Mouse (Mus musculus): ENCODE measurements around the gene Commd7.

Commd7 gene

DNA sequence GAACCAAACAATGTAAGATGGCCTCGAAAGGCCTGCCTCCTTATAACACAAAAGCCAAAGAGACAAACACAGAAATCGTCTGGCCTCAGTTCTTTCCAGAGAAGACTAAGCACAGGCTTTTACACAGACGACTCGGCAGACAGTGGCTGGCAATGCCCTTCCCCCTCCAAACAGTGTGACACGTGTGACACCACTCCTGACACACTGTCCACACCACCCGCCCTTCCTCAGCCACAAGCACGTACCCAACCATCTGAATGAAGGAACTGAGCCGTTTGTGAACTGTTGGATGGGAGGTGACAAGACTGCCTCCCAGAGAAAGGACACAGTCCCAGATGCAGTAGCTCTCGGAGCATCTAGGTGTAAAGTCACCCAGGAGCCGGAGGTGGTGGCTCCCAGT is 13.7 kb downstream of the Commd7 start:
- DNase-seq = no peak

DNA sequence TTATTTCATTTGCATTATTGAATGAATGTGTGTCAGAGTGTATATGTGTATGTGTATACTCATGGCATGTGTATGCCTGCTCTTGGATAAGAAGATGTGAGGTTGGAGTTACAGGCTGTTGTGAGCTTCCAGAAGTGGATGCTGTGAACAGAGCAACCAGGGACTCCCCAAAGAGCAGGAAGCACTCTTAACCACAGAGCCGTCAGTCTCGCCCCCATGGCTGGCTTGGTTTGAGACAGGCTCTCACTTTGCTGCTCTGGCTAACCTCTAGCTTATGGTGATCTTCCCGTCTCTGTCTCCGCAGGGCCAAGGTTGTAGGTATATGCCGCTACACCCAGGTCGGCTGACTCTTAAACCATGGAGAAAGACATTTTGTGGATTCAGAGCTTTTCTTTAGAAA is 14.1 kb downstream of the Commd7 start:
- DNase-seq = no peak

DNA sequence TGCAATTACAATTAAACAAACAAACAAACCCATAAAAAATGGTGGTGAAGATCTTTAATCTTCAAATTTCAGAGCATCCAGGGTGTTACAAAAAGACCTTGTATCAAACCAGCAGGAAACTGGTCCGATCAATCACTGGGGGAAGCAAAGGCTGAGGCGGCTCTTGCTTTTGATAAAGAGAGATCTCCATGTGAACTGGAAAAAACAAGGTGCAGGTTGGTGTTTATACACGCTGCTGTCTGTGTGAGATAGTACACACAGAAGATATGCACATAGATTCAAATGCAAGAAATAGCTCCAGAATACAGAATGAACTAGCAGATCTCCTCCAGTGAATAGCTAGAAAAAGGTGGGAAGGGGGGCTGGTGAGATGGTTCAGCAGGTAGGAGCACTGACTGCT is 15.7 kb downstream of the Commd7 start:
- DNase-seq = no peak

DNA sequence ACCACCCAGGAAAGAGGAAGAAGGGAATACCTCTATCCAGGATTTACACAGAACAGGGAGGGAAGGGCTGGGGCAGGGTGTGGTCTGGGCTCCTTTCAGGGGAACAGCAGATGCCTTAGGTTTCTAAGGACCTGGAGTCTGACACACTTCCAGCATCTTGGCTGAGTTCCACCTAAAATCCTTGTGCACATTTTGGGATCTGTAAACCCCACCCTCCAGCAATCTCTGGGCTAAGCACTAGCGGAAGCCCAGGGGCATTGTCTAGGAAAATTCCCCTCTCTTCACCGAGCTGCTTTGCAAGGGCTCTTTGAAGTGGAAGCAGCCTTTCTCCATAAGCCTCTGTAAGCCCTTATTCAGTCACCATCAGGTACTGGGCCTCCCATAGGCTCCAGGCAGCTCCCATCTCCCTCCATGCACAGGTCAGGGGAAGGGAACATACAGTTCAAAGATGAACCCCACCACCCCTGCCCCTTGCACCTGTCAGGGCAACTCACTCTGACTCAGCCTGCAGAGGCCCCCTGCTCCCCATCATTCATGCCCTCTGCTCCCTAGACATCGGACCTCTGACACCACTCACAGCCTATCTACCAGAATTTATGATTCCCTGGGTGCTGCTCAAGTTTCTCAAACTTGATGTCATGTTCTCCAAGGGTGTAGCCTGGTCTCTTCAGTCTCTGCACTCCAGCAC is 19.8 kb downstream of the Commd7 start:
- peak; percentile 48 for DNase-seq

DNA sequence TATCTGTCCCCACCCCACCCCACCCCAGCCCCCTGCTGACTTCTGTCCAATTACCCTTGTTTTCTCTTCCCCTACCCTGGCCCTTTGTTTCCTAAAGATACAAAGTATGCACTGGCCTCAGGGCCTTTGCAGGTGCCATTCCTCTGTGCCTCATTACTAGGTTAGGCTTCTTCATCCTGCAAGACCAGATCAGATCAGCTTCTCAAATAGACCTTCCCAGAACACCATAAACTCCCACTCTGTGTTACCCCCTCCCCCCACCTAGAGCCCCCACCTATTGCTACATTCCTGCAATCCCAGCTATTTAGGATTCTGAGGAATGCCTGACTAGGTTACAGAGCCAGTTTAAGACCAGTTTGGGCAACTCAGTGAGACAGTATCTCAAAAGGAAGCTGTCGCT is 20.8 kb downstream of the Commd7 start:
- no peak for DNase-seq

DNA sequence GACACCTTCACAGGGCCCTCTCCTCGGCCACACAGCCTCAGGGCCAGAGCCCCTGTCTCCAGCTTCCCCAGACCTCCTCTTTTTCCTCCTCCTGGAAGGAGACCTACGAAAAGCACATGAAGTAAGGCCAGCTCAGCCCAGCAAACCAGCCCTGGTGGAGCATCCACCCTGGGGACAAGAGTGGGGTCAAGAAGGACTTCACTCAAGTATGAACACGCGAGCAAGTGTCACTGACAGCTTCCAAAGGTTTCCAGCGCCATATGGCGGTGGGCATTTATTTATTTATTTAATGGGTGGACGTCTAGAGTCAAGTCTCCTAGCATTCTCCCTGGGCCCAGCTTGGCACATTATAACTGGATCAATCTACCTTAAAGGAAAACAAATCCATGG is 21.3 kb downstream of the Commd7 start:
- DNase-seq = no peak

DNA sequence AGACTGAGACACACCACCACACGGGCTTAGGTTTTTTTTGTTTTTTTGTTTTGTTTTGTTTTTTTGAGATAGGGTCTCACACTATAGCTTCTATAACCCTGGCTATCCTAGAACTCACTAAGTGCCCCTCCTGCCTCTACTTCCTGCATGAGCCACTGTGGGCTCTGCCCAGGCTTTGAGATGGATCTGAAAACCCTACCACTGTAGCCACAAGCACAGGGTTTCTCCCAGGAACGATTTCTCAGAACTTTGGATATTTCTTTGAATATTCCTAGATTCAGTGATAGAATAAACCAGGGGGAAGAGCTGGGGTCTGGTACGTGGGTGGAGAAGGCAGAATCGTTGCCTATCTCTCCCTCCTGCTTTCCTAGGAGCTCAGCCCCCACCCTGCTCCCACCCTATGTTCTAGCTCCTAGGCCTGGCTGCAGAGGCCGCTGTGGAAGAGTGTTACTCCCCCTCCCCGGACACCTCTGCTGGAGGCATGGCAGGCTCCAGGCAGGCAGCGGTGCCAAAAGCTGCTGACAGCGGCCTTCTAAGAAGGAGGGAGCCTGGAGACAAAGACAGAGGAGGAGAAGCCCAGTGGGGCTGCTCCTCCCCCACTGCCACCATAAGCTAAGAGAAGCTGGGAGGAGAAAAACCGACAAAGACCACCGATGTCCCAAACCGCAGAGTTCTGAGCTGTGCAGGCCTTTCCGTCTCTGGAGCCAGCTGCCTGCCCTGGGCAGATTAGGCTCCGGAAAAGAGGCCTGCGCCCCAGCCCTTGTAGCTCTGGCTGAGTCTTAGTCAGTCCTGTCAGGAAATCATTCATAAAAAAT is 21.9 kb downstream of the Commd7 start:
- peak; percentile 71 for DNase-seq

DNA sequence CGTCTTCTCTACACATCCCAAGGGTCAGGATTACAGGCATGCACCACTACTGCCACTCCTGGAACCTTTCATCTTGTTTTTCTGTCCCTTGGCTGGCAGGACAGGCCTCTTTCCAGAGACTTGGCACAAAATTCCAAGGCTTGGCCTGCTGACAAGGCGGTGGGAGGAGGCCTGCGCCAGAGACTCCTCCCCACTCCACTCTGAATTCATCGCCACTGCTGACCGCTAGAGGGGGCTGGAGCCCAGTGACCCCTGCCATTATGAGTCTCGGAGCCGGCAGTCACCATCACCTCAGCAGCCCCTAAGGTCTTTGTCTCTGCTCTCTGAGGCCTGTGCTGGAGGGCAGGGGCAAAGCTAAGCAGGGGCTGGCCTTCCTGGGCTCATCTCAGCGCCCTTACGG is 23.0 kb downstream of the Commd7 start:
- peak; percentile 94 for DNase-seq

DNA sequence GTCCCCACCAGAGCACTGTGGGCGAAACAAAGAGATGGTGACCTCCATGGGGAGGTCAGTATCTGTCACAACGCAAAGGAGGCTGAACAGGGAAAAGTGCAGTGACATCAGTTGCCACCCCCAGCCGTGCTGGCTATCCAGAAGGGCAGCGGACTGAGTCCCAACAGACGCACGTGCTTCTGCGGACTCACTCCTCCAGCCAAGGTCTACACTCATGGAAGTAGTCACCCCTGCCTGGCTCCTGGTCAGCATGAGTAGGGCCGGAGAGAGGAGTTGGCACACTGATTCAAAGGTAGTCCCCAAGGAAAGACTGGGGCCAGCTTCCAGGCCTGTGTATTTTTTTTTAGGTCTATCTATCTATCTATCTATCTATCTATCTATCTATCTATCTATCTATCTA is 23.5 kb downstream of the Commd7 start:
- DNase-seq = no peak

DNA sequence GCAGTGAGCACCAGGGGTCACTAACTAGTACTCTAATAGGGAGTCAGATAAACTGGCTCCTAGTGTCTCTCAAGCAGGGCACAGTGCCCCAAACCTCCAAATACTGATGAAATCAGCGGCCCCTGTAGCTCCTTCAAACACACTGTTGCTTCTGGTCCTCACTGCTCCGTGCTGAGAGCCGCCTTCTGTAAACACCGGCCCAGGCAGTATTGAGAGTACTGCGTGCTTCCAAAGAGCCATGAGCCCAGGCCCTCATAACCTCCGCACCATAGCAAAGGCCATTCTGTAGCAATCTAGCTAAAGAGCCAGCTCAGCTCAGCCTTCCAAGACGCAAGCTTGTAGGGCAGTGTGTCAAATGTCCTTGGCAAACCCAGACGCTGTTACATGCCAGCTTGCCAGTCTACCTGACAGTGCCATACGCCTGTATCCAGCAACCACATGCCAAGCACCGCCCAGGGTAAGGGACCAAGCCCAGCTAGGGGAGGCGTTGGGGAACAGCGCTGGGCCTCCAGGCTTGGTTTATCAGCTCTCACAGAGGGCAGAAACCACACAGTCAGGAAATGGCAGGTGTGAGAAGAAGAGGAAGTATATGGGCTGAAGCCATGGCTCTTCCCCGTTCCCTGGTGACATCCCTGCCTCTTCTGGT is 24.6 kb downstream of the Commd7 start:
- DNase-seq = no peak

DNA sequence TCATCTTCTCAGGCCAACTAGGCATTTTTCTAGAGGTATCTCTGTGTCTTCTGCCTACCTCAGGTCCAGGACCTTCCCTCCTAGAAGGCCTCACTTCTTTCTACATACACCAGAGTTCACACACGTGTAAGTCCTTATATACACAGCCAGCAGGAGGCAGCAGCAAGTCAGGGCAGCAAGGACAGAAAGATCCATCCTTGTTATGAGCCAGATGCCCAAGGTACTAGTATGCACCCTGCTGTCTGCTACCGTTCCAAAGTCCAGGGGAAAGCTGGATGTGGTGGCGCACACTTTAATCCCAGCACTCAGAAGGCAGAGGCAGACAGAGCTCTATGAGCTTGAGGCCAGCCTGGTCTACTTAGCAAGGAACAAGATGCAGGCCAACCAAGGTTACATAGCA is 26.2 kb downstream of the Commd7 start:
- DNase-seq = no peak

DNA sequence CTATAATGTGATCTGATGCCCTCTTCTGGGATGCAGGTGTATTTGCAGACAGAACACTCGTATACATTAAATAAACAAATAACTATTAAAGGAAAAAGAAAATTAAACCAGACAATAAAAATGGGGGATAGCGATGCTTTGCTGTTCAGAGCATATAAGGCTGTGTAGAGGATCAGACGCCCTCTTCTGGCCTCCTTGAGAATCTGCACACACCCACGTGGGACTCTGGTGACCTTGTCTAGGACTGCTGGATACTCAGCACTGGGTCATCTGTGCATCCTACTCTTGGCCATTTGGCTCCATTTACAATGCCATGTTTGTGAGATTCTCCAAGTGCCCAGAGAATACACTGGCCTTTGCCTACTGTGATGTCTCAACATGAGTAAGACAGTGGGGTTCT is 28.9 kb downstream of the Commd7 start:
- no peak for DNase-seq

DNA sequence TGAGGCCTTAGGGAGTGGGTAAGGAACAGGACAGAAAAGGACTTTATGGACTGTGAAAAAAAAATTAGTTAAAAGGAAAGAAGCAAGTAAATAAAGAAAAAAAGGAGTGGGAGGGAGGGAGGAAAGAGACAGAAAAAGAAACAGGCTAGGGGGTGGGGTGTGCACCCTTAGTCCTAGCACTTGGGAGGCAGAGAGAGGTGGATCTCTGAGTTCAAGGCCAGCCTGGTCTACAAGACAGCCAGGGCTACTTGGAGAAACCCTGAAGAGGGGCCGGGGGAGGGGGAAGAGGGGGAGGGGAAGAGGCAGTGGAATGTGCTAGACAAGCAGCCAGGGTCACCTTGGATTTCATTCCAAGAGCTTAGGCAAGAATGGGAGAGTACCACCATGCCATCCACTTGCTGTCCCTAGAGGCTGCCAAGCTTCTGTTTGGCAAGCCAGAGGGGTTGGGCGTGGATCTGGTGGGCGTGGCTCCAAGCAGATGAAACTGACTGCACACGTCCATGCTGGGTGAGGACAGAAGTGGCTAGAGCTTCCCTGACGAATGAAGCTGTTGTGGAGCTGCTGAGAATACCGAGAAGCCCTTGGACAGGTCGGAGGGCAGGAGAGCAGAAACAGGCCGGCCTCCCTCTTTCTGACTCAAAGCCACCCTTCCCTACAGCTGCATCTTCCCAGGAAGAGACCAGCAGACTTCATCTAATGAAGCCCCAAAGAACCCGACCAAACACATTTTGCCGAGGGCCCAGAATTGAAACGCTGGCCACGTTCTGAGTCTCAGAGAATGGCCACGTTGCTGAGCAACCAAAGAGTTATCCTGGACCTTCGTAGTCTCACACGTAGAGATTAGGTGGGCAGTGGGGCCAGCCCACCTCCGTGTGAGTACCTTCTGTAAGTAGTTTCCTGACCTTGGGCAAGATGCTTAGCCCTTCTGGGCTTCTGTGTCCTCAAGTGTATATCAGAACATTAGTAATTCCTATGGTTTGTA is 31.6 kb downstream of the Commd7 start:
- peak; percentile 67 for DNase-seq

DNA sequence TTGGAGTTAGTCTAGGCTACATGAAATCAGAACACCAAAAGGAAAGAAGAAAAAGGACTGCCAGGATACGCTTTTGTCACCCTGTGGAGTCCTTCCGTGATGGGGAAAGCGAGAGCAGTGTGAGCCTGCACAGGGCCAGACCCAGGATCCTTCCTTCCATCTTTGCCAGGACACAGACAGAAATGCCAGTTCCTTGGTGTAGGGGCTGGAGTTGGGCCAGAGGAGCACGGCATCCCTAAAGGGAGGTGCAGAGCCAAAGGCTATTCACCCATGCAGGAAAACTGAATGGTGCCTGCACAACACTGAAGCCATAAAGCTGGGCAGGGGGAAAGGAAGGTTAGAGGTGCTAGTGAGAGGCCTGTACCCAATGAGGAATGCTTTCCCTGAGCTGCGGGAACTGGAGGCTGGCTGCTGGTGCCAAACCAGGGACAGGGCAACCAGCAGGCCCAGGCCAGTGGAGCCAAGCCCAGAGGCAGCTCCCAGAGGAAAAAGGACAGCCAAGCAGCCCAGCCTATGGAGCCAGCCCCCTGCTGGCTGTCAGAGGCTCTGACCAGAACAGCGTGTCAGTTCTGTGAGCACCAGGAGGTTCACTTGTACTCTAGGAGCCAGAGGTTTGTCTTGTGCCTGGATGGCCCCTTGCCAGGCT is 32.4 kb downstream of the Commd7 start:
- peak; percentile 67 for DNase-seq

DNA sequence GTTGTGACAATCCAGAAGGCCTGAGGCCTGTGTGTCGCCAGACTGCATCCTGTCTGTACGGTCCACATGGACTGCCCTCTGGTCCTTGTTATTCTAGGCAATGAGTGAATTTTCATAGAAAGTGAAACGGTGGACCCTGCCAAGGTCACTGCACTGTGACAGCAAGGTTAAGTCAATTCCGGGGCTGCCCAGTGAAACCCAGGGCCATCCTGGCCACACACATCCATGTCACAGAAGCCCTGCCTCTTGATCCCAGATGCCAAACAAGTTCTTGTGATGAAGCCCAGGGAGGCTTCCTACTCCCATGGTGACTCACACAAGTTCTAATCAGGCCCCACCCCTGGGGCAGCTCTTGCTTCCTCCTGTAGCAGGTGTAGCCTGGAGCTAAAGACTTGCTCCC is 35.0 kb downstream of the Commd7 start:
- no peak for DNase-seq

DNA sequence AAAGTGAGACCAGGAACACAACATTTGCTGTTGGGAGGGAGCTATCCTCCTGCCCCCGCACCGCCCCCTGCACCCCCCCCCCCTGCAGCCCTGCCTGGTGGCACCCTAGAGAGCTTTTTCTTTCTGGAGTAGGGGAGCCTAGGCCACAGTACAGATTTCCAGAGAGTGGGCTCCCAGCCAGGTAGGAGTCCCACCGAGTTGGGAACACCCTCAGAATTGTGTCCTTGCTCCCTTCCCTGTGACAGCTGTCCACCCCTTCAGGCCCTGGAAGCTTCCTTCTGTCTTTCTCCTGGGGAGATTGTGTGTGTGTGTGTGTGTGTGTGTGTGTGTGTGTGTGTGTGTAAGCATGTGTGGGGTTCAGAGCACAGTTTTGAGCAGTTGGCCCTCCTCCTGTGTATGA is 35.6 kb downstream of the Commd7 start:
- no peak for DNase-seq

DNA sequence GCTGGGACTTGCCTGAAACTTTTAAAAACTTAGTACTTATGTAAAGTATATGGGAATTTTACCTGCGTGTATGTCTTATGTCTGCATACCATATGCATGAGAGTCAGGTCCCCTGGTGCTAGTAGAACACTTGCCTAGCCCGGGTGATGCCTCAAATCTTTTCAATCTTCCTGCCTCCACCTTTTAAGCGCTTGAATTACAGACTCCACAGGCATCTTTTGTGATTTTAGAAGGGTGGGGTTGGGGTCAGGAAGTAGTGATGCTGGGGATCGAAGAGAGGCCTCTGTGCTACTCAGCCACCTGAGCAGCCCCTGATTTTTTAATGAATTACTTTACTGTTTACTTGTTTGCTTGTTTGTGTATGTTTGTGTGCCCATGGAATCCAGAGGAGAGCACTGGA is 37.6 kb downstream of the Commd7 start:
- DNase-seq = no peak

DNA sequence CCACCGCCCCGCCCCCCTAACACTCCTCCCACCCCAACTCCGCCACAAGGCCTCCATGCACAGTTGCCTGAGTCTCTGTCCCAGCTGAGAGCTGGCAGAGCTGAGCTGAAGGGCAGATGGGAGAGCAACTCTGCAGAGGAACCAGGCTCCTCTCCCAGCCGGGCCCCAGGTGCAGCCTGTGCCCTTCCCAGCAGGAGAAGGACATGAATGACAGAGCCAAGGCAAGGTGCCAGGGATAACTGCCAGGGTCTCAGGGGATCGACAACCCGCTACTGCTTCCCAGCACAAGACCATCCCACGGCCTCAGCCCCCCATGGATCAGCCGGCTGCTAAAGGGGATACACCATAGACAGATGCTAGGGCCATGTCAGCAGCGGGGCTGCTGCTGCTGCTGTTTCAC is 39.4 kb downstream of the Commd7 start:
- no peak for DNase-seq

DNA sequence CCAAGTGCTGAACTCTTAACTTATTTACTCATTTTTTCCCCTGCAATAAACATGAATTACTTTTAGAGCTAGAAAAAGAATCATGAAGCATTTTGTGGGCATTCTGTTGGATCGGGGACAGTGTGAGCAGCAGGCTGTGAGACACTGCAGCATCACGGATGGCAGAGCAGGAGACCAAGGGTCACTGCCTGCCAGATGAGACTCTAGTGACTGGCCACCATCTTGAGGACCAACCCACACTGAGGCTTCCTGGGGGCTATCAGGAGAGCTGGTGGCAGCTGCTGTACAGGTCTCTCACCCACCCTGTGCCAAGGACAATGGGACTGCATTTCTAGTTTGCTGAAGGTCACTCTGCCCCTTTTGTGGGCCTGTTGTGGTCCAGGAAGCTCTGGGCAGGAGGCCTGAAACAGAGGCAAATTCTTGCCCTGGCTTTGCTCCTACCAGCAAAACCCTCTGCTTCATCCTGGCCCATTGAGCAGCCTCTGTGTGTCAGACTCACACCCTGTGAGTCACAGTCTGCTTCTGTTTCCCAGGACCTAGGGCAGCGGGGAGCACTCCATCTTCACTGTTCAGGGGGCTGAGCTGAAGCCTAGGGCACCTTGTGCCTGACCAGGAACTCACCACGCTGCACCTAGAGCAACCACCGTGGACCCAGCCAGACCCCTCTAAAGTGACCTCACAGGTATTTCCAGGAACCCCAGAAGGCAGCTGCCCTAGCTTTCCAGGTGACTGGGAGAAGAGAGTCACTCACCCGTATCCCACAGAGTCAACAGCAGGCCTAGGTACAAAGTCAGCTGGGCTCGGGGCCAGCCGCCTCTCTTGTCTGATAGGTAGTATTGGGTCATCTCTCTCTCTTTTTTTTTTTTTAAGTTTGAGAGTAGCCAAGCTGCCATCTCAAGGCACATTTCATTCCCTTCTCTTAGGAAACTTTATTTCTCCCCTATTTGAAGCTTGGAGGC is 40.2 kb downstream of the Commd7 start:
- DNase-seq = no peak

DNA sequence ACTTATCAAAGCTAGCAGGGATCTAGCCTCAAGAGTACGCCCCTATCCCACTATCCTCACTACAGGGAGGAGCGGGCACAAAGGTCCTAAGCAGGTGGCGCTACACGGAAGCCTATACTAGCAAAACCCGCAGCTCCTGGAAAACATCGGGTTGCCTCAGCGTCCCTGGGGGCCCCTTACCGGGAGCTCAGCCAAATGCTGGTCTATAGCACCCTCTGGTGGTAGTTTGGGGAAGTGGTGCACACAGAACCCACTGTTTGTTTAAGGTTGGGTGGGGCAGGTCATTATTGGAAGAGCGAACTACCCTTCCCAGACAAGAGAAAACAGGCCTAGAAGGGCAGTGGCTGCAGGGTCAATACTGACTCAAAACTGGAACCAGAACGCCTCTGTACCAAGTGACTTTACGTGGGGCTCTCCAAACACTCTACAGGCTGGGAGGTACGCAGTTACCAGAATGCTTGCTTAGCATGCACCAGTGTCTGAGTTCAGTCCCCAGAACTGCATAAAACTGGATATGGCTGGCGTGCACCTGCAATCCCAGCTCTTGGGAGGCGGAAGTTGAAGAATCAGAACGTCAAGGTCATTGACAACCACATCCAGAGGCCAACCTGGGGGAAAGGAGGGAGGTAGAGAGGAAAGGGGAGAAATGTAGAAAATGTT is 45.9 kb downstream of the Commd7 start:
- peak; percentile 87 for DNase-seq

DNA sequence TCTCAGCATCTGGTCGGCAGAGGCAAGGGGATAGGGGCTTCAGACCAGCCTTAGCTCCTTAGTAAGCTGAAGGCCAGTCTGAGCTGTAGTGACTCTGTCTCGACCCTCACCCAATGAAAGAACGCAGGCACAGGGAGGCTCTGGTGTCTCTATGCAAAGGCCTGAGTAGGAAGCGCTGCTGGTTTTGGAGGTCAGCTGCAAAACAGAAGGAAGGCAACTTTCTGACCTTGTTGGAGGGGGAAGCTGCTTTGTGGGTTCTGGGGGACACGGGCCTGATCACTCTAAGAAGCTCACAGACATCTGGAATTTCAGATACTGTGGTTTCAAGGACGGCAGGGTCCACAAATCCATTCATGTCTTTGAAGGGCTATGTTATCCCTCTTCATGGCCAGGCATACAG is 46.6 kb downstream of the Commd7 start:
- no peak for DNase-seq
